Mouse (Mus musculus): Measurements from ENCODE around the gene Ktn1. TPM values are rescaled to one million over a fixed set of nuclear protein-coding genes. Genes with fewer than 3 reads are reported as not detected.

The Ktn1 gene
- polyA plus RNA-seq, 1 experiment from 2014 or later = 60.6 TPM

DNA sequence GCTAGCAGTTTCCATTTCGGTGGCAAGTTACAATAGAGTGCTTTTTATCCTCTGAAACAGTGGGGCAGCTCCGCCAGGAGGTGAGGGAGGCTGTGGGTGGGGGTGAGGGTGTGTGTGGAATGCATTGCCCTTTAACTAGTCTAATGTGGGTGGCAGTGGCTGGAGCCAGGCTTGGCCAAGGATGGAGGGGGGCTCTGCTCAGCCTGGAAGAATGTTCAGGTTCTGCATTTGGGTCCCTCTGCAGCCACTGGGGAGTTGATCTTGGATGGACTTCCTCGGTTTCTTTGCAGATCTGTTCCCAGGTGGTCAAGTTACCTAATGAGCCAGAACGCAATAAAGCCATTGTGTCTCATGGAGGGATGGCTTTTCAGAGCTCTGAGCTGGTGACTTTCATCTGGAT, 137.9 kb downstream of the Ktn1 start:
- 28% methylated on average over 4 of the region's 4 CpGs for WGBS
- H3K4me1 ChIP-seq (ENCODE audit: control insufficient read depth, insufficient read depth, low read length) = no peaks in the 10 kb centered on the region

More for the DNA sequence above, 137.9 kb downstream of the Ktn1 start:
- H3K27ac ChIP-seq (replicated peaks; ENCODE audit: low read depth, low read length) = no peak overlapping the region
- no peaks in the 10 kb centered on the region for H3K27me3 ChIP-seq (replicated peaks; ENCODE audit: control insufficient read depth, insufficient read depth, low read length)
- no peaks in the 10 kb centered on the region for H3K36me3 ChIP-seq (ENCODE audit: control insufficient read depth, insufficient read depth, low read length)
- H3K4me2 ChIP-seq (ENCODE audit: low read depth, low read length) = no peak overlapping the region
- DNase-seq (ENCODE audit: low spot score) (no peak), ATAC-seq (ENCODE audit: low read depth) (no peak)
- H3K9me3 ChIP-seq (ENCODE audit: control insufficient read depth, low read length) = no peaks in the 10 kb centered on the region
- H3K9ac ChIP-seq (ENCODE audit: low read depth, low read length) = no peak overlapping the region
- H3K4me3 ChIP-seq (ENCODE audit: low read depth, low read length) = no peak overlapping the region

Other genes starting within 250 kb of the Ktn1 start
- 25.5 and 35.1 TPM in 2 replicates for gene Dlgap5, start 230.0 kb upstream of the Ktn1 start, polyA plus RNA-seq (2014; fragmentation: Nextera tagmentation; extraction: Ambion mirVana)
- 23.5 and 24.4 TPM in 2 replicates for gene Fbxo34, start 198.0 kb upstream of the Ktn1 start, polyA plus RNA-seq (2014; fragmentation: Nextera tagmentation; extraction: Ambion mirVana)
- gene Atg14, start 77.8 kb upstream of the Ktn1 start, polyA plus RNA-seq (2014; fragmentation: Nextera tagmentation; extraction: Ambion mirVana) = 12.5 and 14.4 TPM in 2 replicates

Measured in embryonic facial prominence, embryonic 14.5 days (tissue).